Mouse (Mus musculus): ENCODE measurements at regions not wholly inside any gene's neighbourhood (a gene's known extent, or its start where the extent isn't known, plus 50 kb on each side); places are given as distances from the start of the nearest gene placed in this dataset.

DNA sequence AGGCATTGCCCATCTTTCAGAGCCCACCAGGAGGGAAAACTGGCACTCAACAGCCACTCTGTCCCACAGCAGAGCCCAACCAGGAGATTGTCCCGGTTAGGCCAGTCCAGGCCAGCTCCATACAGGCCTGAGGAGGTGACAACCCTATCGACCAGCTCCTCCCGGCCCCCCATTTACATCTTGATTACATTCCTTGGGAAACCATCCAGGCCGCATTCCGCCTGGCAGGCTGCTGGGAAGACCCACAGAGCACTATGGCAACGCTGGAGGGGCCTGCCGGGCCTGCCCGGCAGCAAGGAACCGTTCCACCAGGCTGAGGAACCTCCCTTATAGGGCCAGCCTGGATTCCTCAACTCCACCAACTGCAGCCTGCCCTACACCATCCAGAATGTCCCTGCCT, 149.7 kb downstream of the Efnb1 start:
- TF ChIP-seq POLR2A (IDR thresholded peaks at IDR 0.05; ENCODE audit: insufficient read depth, low read depth, low read length) (no peak), EP300 (IDR thresholded peaks at IDR 0.05; ENCODE audit: insufficient read depth, low read depth, low read length) (no peak), CTCF (IDR thresholded peaks at IDR 0.05) (no peak)

All from heart, adult 2 months (tissue).